Comparison of ENCODE assay signal across 9 mouse cellular contexts in the genomic region with DNA sequence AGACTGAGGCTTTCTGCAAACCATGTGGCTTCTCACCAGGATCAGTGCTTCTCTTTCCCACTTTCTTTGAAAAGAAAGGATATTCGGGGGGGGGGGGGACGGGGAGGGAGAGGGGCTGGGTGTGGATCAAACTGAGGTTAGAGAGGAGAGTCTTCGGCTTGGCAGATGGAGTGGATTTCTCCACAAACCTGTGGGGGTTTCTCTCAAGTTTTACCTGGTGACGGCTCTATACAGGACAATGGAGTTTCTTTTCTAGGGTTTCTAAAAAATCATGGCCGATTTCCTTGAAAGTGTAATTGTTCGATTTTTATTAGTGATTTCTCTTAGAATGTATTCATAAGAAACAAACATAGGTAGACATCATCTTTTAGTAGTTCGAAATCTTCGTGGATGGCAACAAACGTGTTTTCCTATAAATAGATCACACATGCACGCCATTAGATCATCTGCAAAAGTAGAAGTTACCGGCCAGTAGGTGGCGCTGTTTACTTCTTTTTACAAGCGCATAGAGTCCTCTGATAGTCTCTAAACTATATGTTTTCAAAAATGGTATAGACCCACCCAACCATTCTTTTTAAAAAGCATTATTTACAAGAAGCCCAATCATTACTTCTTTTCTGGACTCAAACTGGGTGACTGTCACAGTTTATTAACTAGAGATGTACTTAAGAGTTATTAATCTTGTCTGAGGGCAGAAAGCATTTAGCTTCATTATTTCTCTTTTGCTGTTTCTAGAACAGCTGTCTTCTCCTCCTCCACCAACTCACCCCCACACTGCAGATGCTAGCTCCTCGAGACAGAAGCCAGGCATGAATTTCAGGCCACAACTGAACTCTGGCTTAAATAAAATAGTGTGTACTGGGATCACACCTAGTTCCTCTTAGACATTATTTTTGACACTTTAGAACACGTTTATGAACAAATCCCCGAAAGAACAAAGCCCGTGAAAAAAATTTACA. TPM values are rescaled to one million over a fixed set of nuclear protein-coding genes. Genes with fewer than 3 reads are reported as not detected.
A peak's percentile ranks its signal among the peaks of the same experiment; 100 is the strongest.
DNase-seq lines count a peak whose midpoint lies in the region; ATAC-seq and TF ChIP-seq lines count a peak whose summit lies in the region.
"Had no signal": no experiment of that assay in that cellular context is flagged by ENCODE, and none has a peak within 500 bp of the region (broad histone marks: within the 10 kb centered on the region; RNA-seq: fewer than 3 reads in every experiment).

No protein-coding gene starts in this region.

- no peak overlapping the region for H3K27ac ChIP-seq in embryonic facial prominence, embryonic 13.5 days
- H3K27ac ChIP-seq in heart, embryonic 14.5 days (replicated peaks in 1 of 2; ENCODE audit: control insufficient read depth in 1 of 2, insufficient read depth in 1 of 2, low read depth in 2 of 2, low read length in 2 of 2), result no peak overlapping the region
- H3K27ac ChIP-seq in lung, postnatal 0 days (ENCODE audit: low read length), result no peak overlapping the region
- H3K27ac ChIP-seq: limb, embryonic 12.5 days had no signal

- WGBS in embryonic facial prominence, embryonic 13.5 days, result 29% methylated on average over 17 of the region's 17 CpGs
- 25% methylated on average over 16 of the region's 17 CpGs for WGBS in heart, embryonic 14.5 days
- WGBS in lung, postnatal 0 days, result 25% methylated on average over 16 of the region's 17 CpGs

- 0 out of 2 replicates have a peak overlapping the region, but pooled peaks have one; percentile 16 for H3K4me2 ChIP-seq in embryonic facial prominence, embryonic 13.5 days
- peak overlapping the region; percentile 22; the same call in 1 of the 2 replicates for H3K4me2 ChIP-seq in heart, embryonic 14.5 days (ENCODE audit: low read length)
- H3K4me2 ChIP-seq in lung, postnatal 0 days (replicated peaks; ENCODE audit: low read depth, low read length), result no peak overlapping the region
- H3K4me2 ChIP-seq: limb, embryonic 12.5 days had no signal

- H3K9me3 ChIP-seq in embryonic facial prominence, embryonic 13.5 days, result no peaks in the 10 kb centered on the region
- no peaks in the 10 kb centered on the region for H3K9me3 ChIP-seq in heart, embryonic 14.5 days (ENCODE audit: control insufficient read depth, low read length)
- H3K9me3 ChIP-seq in lung, postnatal 0 days (ENCODE audit: low read length), result no peaks in the 10 kb centered on the region
- H3K9me3 ChIP-seq: limb, embryonic 12.5 days had no signal

- DNase-seq in CD8-positive naive resting alpha-beta T cell, adult 2 months (ENCODE audit: low read depth in 2 of 2, low spot score in 2 of 2), result peak; percentile 33 to 51
- DNase-seq in adrenal gland, postnatal 14 days, result peak; percentile 82
- DNase-seq in kidney, postnatal 36 days, result peak; percentile 74 to 90
- peak; percentile 87 for DNase-seq in lung, postnatal 0 days (ENCODE audit: low spot score)
- peak; percentile 70 for DNase-seq in retina, postnatal 7 days (ENCODE audit: low read depth, low spot score)
- DNase-seq in urinary bladder, postnatal 25 days (ENCODE audit: low spot score), result peak; percentile 76

- no peak overlapping the region for H3K4me3 ChIP-seq in embryonic facial prominence, embryonic 13.5 days
- no peak overlapping the region for H3K4me3 ChIP-seq in heart, embryonic 14.5 days (ENCODE audit: control insufficient read depth in 1 of 2, insufficient read depth in 1 of 2, low read depth in 1 of 2, low read length in 2 of 2)
- H3K4me3 ChIP-seq in lung, postnatal 0 days (ENCODE audit: low read depth, low read length), result no peak overlapping the region
- H3K4me3 ChIP-seq: limb, embryonic 12.5 days had no signal

- 0 out of 2 replicates have a peak, but pooled peaks cover 3% of the 10 kb centered on the region for H3K4me1 ChIP-seq in embryonic facial prominence, embryonic 13.5 days
- peaks cover 4 to 19% of the 10 kb centered on the region in 2 experiments; a peak in 2 of 4 replicates for H3K4me1 ChIP-seq in heart, embryonic 14.5 days (ENCODE audit: control insufficient read depth in 2 of 2, insufficient read depth in 2 of 2, low read length in 2 of 2)
- H3K4me1 ChIP-seq in lung, postnatal 0 days (ENCODE audit: insufficient read depth, low read depth, low read length), result no peaks in the 10 kb centered on the region
- H3K4me1 ChIP-seq: limb, embryonic 12.5 days had no signal

- no peak overlapping the region for H3K9ac ChIP-seq in embryonic facial prominence, embryonic 13.5 days
- no peak overlapping the region for H3K9ac ChIP-seq in heart, embryonic 14.5 days (ENCODE audit: low read length)
- H3K9ac ChIP-seq in lung, postnatal 0 days (replicated peaks; ENCODE audit: low read depth), result no peak overlapping the region
- H3K9ac ChIP-seq: limb, embryonic 12.5 days had no signal

- H3K27me3 ChIP-seq in embryonic facial prominence, embryonic 13.5 days, result no peaks in the 10 kb centered on the region; the same call in 1 of the 2 replicates
- no peaks in the 10 kb centered on the region for H3K27me3 ChIP-seq in heart, embryonic 14.5 days (ENCODE audit: control insufficient read depth, insufficient read depth, low read length)
- no peaks in the 10 kb centered on the region for H3K27me3 ChIP-seq in lung, postnatal 0 days (replicated peaks; ENCODE audit: insufficient read depth, low read length)
- H3K27me3 ChIP-seq: limb, embryonic 12.5 days had no signal

- ATAC-seq in embryonic facial prominence, embryonic 13.5 days (ENCODE audit: insufficient number of reproducible peaks, insufficient read depth, low FRiP score, low TSS enrichment, low read depth), result peak; percentile 72; the same call in 1 of the 2 replicates
- no peak for ATAC-seq in heart, embryonic 14.5 days (ENCODE audit: insufficient number of reproducible peaks, insufficient read depth, low FRiP score, low read depth)
- peak; percentile 58 for ATAC-seq in lung, postnatal 0 days

- H3K36me3 ChIP-seq in embryonic facial prominence, embryonic 13.5 days, result no peaks in the 10 kb centered on the region
- H3K36me3 ChIP-seq in heart, embryonic 14.5 days (ENCODE audit: control insufficient read depth, insufficient read depth, low read length), result no peaks in the 10 kb centered on the region
- H3K36me3 ChIP-seq in lung, postnatal 0 days (ENCODE audit: insufficient read depth, low read length), result no peaks in the 10 kb centered on the region
- H3K36me3 ChIP-seq: limb, embryonic 12.5 days had no signal

- TF ChIP-seq EP300 in lung, postnatal 0 days (IDR thresholded peaks at IDR 0.05), result no peak

- TF ChIP-seq CTCF in lung, postnatal 0 days (IDR thresholded peaks at IDR 0.05), result peak; percentile 78

RNA-seq across cellular contexts. Expression of gene Enox1, which starts 15.0 kb away (rescaled TPM):
- total RNA-seq in adrenal gland, postnatal 14 days (2021), result 6.1 and 6.7 TPM in 2 replicates
- polyA plus RNA-seq in embryonic facial prominence, embryonic 13.5 days (2015; fragmentation: Nextera tagmentation; extraction: Ambion mirVana), result 19.6 and 19.8 TPM in 2 replicates
- polyA plus RNA-seq in heart, embryonic 14.5 days (2014; fragmentation: Nextera tagmentation; extraction: Ambion mirVana), result 2.0 and 2.2 TPM in 2 replicates
- 1.5 and 2.0 TPM in 2 replicates for polyA plus RNA-seq in lung, postnatal 0 days (2015; fragmentation: Nextera tagmentation; extraction: Ambion mirVana)
